Mouse (Mus musculus): ENCODE data around the gene Zfp931.
"Not testable (repeated sequence)": the region's sequence is repeated elsewhere in the genome, so short reads cannot be mapped to it uniquely, and the experiment has no call there.

The Zfp931 gene

DNA sequence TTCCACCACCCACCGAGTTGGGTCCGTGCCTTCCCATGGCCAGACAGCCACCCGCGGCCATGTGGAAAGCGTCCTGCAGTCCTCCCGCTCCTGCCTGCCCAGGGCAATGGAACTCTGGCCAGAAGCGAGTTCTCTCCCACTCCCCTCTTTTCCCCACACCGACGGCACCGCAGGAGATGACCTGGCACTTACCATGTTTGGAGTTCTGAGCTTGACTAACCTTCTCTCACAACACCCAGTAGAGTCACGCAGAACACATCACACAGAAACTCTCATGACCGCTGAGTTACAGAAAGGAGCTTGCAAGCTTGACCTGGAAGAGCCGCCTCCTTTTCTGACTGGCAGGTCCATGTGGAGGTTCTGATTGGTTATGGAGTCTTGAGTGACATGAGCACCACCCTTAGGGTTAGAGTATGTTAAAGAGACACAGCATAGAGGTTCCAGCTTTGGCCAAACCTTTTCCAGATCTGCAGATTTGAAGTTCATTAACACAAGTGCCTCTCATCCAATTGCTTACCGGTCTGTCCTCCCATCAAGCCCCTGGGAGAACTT lies at the start of gene Zfp931:
Gene Zfp931 (minus strand): TSS at position 311 of the 552 bp plus-strand sequence.
- DNase-seq, result peak; percentile 69

DNA sequence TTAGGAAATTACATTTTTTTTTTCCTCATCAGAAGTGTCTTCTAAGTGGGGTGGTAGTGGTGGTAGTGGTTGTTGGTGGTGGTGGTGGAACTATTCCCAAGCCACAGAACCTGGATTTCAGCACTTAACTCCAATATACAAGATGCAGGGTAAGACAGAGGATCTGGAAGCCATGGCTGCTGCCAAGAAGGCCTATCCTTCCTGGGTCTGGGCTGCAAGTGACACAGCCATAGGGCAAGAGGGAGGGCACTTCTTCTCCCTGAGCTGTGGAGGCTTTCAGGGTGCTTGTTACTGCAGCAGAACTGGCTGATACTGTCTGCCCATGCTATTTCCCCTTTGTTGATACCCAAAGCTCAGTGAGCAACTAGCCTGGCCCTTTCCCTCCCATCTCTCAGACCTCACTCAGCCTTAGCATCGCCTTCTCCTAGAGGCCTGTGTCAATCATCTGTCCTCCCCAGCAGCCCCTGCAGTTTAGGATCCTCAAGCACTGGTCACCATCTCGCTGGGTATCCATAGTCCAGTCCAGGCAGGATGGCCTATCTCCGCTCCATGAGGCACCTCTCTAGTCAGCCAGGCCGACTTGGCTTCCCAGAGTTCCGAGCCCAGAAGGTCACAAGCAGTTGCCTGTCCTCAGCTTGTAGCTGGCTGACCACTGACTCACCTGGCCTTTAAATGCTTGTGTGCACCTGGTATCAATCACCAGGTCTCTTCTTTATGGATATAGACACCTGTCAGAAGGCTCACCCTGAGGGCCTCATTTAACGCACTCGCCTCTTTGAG lies 48.0 kb upstream of the Zfp931 start:
- no peak for DNase-seq

DNA sequence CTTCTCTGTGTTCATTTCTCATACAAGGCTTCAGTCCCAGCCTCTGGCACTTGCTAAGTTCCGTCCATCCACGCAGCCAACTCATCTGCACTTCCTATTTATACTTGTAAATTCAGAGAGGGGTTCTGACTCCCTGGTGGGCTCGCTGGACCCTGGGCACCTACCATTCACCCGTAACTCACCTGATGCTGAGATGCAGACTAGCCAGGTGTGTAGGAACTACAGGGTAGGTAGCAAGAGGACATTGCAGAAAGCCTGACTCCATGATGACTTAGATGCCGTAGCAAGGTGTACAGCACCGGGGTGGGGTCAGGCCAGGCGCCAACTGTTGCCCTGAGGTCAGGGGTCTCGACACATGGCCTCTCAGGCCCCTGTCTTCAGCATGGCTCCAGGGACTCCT lies 47.2 kb upstream of the Zfp931 start:
- DNase-seq, result no peak

DNA sequence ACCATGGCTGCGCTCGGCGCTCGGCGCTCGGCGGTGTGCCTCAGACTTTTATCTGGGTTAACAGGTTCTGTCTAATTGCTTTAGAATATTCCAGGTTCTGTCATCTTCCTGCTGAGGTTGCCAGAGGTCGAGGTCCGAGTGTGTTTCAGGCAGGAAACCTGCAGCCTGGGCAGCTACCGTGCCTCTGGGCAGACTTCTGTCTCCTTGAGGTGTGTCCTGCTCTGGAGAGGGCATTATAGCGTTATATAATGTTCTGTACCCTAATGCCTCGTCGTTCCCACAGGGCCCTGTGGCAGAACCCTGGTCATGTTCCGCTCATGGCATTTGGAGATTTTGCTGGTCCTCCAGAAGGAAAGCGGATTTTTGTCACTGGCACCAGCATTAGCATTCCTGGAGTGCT lies 45.2 kb upstream of the Zfp931 start:
- no peak for DNase-seq

DNA sequence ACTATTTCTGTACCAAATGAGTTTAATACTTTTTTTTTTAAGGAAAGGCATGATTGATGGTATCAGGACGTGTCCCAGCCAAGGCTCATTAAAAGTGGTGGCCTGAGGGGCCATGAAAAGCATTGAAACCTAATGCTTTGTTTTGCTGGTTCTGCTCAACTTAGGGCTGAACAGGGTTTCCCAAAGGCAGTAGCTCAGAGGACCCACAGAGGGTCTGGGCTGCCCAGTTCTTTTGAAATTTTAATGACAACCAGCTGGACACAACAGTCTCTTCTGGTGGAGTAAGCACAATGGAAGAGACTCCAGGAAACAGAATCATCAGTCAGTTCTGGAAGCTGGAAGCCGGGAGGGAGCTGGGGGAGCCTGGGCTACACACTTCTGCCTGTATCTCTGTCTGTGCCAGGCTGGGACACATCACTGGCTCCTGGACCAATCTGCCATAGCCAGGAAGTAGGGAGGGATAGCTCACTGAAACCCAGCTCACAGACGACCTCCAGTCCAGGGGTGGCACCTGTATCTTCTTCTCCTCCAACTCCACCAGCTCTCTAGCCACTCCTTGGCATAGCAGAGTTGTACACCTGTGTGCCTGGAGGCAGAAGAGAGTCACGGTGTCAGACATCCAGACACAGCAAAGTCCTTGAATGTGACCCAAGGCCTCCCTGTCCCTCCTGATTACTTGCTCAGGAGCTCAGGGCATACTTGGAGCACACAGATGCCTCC lies 43.8 kb upstream of the Zfp931 start:
- no peak for DNase-seq

DNA sequence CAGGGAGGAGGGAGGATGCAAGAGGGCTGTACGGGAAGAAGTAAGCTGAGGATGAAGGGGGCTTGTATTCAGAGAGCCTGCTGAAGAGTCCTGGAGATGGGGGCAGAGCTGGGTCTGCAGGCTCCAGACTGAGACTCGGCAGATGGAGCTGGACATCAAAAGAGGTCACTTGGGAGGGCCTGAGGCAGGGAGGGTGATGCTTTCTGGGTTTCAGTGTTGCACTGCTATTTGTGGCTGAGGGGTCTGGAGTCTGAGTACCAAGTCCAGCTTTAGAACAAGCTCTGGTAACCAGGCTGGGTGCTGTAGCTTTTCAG lies 43.1 kb upstream of the Zfp931 start:
- DNase-seq, result no peak

DNA sequence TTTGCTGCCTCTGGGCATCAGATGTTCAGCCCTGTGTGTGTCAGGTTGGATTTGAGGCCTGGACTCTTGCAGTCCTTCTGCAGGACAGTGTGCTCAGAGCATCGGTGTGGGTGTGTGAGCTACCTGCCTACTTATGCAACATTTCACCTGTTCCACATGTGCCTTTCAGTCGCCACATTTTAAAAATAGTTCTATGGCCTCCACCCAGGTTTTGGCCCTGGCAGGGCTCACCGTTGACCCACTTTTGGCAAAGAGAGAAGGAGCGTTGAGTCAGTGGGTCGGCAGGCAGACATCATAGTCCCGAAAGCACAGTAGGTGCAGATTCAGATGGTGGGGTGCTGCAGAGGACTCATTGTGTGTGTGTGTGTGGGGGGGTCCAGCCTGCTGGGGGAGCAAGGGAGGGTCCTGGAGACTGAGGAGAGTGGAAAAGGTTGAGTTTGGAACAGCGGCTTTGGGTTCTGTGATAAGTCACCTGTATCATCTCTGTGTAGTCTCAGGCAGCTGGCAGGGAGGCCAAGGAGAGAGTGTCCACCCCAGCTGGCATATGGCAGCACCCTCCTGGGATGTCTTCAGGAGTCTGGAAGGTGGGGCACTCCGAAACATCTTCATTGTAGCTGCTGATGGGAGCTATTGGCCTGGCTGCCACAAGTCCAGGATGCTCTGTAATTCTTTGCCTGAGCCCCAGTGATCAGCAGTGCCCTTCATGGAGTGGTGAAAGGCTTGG lies 42.5 kb upstream of the Zfp931 start:
- DNase-seq, result no peak

DNA sequence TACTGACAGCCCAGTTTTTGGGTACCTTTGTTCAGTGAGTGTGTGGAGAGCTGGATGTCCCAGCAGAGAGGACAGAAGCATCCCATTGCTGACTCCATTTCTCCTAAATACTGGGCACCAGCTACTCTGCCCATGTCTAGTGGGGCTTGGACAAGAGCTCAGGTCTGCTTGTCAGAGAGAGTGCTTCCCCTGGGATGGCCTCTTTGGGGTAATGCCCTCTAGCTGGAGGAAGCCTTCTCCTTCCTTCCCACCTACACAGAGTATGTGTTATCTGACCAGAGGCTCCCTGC lies 42.0 kb upstream of the Zfp931 start:
- no peak for DNase-seq

DNA sequence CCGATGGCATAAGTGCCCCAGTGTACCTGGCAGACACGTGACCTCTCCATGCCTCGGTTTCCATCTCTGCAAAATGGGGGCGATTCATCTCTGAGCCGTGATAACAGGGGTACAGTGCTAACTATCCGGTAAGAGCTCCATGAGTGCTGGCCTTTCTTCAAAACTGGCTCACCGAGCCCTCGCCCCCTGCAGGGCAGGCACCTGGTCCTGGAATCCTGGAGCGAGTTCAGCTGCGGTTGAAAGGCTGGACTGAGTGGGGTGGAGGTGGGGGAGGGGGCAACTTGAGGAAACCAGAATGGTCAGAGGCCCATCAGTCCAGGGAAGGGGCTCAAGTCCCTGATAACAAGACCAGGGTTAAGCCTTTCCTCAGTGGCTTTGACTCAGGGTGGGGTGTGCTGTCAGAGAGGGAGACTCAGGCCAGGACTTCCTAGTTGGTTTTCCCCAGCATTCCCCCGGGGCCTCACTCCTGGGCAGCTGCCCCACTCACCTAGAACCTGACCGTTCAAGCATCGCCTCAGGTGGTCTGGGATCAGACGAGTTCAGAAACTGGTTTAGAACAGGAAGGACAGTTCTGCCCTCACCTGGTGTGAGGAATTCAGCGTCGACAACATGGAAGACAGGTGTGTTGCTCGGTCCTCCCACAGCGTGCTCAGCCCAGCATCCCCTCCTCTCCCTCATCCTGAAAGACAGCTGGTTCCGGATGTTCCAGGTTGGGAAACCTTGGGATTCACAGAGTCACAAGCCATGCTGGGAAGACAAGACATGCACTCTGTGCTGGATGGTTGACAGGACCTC lies 41.5 kb upstream of the Zfp931 start:
- DNase-seq, result no peak

DNA sequence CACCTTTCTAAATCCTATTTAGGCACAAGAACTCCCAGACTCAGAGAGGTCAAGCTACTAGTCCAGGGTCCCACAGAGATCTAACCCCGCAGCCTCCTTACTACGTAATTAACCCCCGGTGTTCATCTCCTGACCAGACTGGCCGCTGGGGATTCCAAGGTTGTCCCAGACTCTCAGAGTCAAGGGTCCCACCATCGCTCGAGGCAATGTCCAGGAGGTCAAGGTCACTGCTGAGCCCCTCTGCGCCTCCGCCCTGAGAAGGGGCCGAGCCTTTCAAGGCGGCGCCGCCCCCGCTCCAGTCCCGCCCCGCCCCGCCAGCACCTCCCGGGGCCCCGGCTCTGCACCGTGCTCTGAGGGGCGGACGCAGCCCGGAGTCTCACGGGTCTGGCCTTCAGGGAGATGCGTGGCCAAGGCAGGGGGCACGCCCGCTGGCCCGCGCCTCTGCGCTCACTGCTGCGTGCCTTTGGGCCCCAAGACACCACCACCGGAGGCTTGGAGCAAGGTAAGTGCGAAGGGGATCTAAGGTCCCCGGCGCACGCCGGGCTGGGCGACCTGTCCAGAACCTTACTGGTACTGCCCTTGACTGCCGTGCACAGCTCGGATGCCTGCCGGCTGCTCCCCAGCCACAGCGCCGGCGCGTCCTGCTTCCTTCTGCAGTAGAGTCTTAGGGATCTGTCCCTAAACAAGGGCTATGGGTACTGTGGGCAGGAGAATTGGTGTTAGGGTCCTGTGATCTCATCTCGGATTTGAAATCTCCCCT lies 40.7 kb upstream of the Zfp931 start, which contains the start of gene Phactr3:
Gene Phactr3 (plus strand): TSS at position 175 of the 760 bp plus-strand sequence.
- DNase-seq, result no peak

DNA sequence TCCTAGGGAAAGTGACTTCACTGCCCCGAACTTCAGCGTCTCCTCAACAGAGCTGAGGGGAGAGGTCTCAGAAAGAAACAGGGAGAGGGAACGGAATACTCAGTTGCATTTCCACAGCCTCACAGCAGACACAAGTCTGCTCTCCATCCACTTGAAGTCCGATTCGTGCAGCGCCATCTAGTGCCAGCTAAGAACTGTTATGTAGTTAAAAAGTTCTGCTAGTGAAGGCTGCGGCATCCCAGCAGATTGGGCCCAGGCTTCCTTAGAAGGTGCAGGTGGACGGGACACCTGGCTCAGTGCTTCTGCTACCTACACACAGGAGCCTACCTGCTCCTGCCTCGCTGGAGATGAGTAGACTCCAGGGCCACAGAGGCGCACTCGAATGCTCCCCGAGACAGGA lies 39.7 kb upstream of the Zfp931 start:
- DNase-seq, result no peak

DNA sequence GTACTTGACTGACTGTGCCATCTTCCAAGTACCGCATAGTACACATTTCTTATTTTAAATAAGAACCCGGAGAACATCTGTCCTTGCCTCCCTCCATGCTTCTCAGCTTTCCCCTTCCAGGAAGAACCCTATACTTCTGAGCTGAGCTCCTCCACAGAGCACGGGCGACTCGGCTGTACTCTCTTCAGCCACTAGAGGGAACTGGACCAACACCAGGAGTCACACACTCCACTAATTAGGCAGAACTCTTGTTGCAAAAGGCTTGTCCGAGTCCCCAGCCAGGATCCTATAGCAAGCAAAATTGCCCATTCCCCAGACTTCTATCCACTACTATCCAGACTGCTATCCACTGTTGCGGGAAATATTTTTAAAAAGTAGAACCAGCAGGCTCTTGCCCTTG lies 23.7 kb upstream of the Zfp931 start:
- DNase-seq, result peak; percentile 24

DNA sequence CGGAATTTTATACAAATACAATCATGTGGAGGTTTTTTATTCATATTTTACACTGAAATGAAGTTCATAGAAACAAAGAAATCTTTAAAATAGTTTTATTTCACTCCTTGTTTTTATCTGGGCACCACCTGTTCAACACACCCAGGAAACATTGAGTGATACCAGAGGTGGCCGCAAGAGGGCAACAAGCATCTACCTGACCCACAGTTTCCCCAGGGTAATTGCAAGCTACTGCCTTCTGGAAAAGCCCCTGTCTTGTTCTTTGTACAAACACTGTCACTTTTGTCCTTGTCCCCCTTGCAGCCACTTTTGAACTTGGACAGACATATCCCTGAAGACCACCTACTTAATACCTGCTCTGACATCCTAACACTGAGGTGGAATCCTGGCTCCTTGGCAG lies 19.7 kb upstream of the Zfp931 start:
- DNase-seq, result peak; percentile 32

DNA sequence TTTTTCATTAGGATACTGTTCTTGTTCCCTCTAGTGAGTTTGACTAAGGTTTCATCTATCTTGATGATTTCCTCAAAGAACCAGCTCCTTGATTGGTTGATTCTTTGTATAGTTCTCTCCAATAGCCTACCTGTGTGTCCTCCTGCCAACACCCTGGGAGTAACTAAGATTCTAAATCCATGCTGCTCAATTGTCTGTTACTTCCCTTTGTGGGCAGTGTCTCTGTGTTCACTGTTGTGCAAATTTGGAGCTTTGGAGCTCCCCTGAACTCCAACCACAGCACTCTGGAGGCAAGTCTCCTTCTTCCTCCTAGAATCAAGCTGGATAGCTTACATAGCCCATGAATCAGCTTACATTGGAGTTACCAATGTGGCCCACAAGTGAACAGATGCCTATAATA lies 11.3 kb upstream of the Zfp931 start:
- DNase-seq, result no peak

DNA sequence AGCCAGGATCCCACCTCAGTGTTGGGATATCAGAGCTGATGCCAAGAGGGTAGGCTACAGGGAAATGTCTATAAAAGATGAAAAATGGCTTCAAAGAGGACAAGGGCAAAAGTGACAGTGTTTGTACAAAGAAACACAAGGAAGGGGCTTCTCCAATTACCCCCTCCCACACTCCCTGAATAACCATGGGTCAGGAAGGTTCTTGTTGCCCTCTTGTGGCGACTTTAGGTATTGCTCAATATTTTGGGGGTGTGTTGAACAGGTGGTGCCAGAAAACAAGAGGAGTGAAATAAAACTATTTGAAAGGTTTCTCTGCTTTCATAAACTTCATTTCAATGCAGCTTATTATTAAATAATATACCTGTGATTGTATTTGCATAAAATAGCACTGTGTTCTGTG lies 20.1 kb downstream of the Zfp931 start:
- no peak for DNase-seq

DNA sequence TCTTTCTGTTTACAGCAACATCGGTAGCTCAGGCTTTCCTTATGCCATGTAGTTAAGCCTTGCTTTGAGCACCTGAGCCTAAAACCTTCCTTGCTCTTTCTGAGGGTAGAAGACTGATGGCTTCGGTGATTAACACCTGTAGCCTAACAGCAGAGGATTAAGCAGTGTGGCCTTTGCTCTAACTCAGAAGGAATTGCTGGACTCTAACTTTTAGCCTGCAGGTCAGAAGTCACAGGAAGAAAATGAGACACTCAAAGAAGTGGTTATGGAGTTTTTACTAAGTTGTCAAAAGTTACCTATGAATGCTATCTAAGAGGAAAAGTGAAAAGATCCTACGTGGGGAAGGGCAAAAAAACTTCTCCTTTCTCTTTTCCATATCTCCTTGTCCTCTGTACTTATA lies 50.7 kb downstream of the Zfp931 start:
- DNase-seq, result not testable (repeated sequence)

DNA sequence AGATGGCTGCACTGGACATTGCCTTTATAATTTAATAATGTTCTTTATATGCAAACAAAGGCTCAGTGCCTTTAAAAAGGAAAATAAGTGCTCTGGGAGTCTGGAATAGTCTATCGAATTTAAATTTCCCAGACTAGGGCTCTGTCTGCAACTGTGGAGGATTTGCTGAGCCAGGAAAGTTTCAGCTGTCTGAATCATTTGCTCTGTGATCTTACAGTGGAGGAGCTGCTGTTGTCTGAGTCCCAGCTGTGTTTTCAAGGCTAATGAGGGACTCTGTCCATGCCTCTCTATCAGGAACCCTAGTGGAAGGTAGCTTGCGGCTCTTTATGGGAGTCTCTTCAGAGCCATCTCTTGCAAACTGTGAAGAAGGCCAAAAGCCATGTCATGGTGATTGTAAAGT lies 54.4 kb downstream of the Zfp931 start:
- DNase-seq, result not testable (repeated sequence)

DNA sequence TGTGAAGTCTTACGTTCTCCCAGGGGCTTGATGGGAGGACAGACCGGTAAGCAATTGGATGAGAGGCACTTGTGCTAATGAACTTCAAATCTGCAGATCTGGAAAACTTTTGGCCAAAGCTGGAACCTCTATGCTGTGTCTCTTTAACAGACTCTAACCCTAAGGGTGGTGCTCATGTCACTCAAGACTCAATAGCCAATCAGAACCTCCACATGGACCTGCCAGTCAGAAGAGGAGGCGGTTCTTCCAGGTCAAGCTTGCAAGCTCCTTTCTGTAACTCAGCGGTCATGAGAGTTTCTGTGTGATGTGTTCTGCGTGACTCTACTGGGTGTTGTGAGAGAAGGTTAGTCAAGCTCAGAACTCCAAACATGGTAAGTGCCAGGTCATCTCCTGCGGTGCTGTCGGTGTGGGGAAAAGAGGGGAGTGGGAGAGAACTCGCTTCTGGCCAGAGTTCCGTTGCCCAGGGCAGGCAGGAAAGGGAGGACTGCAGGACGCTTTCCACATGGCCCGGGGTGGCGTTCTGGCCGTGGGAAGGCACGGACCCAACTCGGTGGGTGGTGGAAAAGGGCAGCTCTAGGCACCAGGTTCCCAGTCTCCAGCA lies 55.2 kb downstream of the Zfp931 start, which contains the start of gene Zfp971:
Gene Zfp971 (plus strand): TSS at position 274 of the 601 bp plus-strand sequence.
- DNase-seq, result peak; percentile 83

DNA sequence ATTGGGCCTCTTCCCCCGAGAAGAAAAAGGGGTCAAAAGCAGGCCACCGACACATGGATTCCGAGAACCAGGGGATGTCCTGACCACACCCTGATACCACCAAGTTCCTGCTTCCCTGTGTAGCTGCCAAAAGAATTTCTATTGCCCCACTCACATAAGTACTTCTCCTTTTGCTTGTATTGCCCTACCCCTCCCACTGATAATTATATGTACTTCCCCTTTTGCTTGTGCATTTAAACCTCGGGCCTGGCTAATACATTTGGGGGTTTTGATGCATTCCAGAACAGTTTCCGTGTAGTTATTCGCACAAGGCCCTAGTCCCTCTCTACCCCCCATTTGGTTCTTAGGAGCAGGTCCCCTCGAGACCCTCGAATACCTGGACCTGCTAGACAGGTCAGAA lies 57.5 kb downstream of the Zfp931 start:
- DNase-seq, result not testable (repeated sequence)

DNA sequence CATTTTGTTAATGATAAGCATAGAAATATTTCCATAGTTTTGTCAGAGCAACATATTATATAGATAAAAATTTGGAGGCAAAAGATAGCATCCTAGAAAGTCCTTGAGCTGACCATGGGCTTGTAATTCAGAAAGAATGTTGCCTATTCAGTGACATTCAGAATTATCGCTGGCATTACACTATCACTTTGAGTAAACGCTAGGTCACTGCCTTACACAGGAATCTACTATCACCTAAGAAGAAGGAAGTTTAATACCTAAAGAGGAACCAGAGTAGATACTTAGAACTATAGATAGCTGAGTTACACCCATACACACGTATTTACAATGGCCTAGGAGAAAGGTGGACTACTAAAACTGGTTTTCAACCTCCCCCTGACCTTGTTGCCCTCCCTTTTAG lies 58.8 kb downstream of the Zfp931 start:
- DNase-seq, result not testable (repeated sequence)

Data from kidney, adult 11 months (tissue).